Mouse (Mus musculus) heart, adult 10 weeks (tissue): ENCODE data around the gene Dach2. TPM values are rescaled to one million over a fixed set of nuclear protein-coding genes. Genes with fewer than 3 reads are reported as not detected.

ENCODE experiments used
- polyA plus RNA-seq: library from polyadenylated mRNA; stranded (reverse); fragments of 350-450 nt; fragmentation: Illumina TruSeq; extraction: RNeasy Lipid Tissue Mini Kit (QIAGEN cat#74804); gene quantifications from one replicate; pipeline ENCODE4 v1.2.3, GENCODE M21; 2014; ENCODE audit warnings: low read depth, low replicate concordance

Gene Dach2
- not detected for polyA plus RNA-seq

GRCm38 (mm10) chrX:113297404-113297803, at the start of gene Dach2:
Dach2 (plus strand) TSS chrX:113297510.

Other genes starting within 250 kb of the Dach2 start
- 10.8 TPM for gene Chm, start 112.0 kb upstream of the Dach2 start, polyA plus RNA-seq